Mouse (Mus musculus): Measurements from ENCODE around the gene Hoxb4.

The Hoxb4 gene

DNA sequence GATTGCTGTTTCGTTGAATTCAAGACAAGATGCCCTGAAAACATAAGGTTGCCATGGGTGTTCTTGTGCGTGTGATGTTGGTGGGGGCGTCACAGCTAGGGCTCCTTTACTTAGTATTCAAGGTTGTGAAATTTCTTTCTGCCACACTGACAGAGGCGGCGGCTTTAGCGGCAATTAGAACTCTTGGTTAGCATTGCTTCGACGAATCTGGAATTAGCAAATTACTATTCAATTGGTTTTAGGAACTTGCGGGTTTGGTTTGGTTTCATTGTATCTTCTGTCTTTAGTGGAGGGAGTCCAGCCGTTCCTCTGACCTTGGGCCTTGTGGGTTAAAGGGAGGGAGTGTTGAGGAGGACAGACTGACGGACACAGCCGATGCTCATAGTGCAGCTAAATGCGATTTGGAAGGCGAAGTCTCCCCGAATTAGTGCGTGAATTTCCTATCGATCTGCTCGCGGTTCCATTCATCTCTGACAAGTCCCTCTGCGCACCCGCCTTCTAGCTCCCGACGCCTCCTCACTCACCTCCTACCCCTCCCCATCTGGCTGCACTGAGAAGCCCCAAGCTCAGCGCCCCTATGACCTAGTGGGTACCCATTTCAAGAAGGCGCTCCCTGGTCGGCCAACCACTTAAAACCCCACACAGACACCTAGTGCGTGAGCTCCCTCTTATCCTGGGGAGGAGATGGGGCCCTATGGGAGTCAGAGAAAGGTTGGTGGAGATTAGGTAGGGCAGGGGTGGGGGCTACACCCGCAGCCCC is at the start of gene Hoxb4:
Gene Hoxb4, plus strand, starts transcription at position 660 of the 760 bp plus-strand sequence.
- DNase-seq (ENCODE audit: low read depth, low spot score): no peak

GRCm38 (mm10) chr11:96269869-96270268 is 48.2 kb upstream of the Hoxb4 start:
- no peak for DNase-seq (ENCODE audit: low read depth, low spot score)

GRCm38 (mm10) chr11:96270996-96271540 is 47.0 kb upstream of the Hoxb4 start, which contains the start of gene Hoxb9:
Gene Hoxb9 (plus strand): TSS chr11:96271457.
- no peak for DNase-seq (ENCODE audit: low read depth, low spot score)

DNA sequence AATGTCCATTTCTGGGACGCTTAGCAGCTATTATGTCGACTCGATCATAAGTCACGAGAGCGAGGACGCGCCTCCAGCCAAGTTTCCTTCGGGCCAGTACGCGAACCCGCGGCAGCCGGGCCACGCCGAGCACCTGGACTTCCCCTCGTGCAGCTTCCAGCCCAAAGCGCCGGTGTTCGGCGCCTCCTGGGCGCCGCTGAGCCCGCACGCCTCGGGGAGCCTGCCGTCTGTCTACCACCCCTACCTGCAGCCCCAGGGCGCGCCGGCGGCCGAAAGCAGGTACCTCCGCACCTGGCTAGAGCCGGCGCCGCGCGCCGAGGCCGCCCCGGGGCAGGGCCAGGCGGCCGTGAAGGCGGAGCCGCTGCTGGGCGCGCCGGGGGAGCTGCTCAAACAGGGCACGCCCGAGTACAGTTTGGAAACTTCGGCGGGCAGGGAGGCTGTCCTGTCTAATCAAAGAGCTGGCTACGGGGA is 46.5 kb upstream of the Hoxb4 start:
- DNase-seq (ENCODE audit: low read depth, low spot score): no peak

- DNase-seq (ENCODE audit: low read depth, low spot score): no peak
Measured at GRCm38 (mm10) chr11:96272024-96272921, 45.8 kb upstream of the Hoxb4 start.

GRCm38 (mm10) chr11:96274428-96274827 is 43.6 kb upstream of the Hoxb4 start:
- DNase-seq (ENCODE audit: low read depth, low spot score): no peak

- DNase-seq (ENCODE audit: low read depth, low spot score): no peak
Measured at GRCm38 (mm10) chr11:96275896-96276295, 42.2 kb upstream of the Hoxb4 start.

- no peak for DNase-seq (ENCODE audit: low read depth, low spot score)
Measured at GRCm38 (mm10) chr11:96277151-96278044, 40.7 kb upstream of the Hoxb4 start.

DNA sequence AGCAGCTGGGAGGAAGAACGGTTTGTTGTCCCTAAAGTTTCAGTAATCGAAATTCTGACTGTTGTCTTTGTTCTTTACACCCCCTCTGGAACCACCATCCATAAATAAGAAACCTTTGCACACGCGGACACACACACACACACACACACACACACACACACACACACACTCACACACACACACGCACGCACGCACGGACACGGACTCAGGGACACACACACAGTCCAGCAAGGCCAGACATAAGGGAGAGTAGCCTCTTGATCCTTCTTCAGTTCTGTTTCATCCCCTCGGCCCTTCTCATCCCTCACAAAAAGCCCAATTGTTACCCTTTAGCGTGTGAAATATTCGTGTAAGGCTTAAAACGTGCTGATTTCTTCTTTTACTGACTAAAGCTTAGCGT is 39.7 kb upstream of the Hoxb4 start:
- no peak for DNase-seq (ENCODE audit: low read depth, low spot score)

GRCm38 (mm10) chr11:96278773-96279172 is 39.3 kb upstream of the Hoxb4 start:
- DNase-seq (ENCODE audit: low read depth, low spot score): peak; percentile 89

DNA sequence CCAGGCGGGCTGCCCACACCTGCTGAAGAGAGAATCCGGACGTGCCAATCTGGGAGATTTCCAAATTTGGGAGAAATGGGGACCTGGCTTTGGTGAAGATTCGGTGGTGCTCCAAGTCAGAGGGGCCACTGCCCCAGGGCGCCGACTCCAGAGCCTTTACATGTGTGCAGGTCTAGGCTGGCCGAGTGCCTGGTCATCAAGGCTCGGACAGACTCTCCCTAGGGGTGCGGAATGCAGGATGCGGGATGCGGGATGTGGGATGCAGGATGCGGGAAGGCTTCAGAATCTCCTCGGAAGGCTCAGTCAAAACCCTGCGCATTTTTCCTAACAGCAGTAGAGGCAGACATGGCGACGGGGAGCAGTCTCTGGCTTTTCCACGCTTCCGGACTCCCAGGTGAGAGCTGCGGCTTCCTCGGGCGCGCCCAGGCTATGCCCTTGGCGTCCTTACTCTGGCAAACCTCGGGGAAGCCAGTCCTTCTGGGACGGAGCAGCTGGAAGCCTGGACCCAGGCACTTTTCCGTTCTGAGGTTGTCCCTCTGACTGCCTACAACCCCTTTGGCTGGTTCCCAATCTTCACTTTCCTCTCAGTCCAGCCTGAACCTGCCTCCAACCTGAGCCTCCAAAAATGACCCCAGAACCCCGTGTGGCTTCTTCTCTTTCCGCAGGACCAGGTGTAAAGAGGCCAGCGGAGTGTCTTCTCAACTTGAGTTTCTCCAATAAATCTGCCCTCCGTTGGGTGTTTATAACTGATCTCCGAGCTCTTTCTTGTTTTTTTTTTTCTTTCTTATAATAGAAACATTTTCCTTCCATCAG is 38.4 kb upstream of the Hoxb4 start:
- DNase-seq (ENCODE audit: low read depth, low spot score): no peak

DNA sequence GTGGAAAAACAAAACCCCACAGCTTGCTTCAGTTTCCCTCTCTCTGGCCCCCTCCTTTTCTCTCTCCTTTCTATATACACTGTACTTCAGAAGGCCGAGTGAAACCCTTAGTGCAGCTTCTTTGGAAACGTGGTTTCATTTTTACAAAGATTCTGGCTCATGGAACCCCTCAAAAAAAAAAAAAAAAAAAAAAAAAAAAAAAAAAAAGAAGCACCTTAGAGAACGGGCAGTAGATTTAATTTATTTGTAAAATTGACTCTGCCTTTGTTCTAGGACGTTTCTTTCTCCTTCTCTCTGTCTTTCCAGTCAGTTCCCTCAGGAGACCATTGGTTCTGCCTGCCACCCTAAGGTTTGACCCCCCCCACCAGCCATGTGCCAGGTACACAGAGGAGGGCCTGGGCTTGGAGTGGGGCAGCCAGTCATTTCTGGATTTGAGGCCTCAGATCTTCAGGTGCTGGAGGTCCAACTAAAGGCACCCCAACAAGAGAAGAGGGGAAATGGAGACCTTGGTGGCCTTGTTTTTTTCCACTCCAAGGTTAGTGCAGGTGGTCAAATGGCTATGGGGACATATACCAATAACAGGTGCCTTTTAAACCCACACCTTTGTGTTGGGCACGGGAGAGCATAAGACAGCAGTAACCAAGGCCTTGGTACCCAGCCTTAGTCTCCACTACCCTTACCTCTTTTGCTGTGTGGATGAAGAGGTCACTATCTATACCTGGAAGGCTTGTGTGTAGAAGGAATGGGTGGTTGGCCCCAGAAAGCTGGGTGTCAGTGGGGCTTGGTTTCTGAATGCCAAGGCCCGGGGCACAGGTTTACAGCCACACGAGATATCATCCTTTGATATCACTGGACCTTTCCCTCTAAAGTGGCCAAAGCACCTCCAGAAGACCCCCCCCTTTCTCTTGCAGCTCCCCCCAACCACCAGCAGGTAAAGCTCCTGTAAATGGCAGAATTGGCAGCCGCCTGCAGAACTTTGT is 37.4 kb upstream of the Hoxb4 start:
- no peak for DNase-seq (ENCODE audit: low read depth, low spot score)

DNA sequence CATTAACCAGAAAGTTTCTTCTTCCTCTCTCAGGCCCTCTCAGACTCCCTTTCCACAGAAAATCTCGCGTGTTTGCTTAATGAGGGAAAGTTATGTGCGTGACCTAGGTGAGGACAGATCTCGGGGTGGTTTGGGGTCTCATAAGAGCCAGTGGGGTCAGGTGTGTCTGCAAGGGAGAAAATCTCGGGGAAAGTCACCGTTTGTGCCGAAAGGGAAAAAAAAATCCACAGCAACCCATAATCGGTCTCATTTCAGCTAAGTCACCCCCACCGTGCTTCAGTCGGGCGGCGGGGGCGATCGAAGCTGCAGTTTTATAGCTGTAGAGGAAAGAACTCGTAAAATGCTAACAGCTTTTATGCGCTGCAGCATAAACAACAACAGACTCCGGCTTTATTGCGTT is 36.7 kb upstream of the Hoxb4 start:
- DNase-seq (ENCODE audit: low read depth, low spot score): no peak

GRCm38 (mm10) chr11:96281855-96282570 is 36.1 kb upstream of the Hoxb4 start, which contains the start of gene Hoxb8:
Gene Hoxb8 (plus strand): TSS chr11:96281905.
- no peak for DNase-seq (ENCODE audit: low read depth, low spot score)

GRCm38 (mm10) chr11:96282795-96283430 is 35.2 kb upstream of the Hoxb4 start:
- DNase-seq (ENCODE audit: low read depth, low spot score): no peak

GRCm38 (mm10) chr11:96284041-96284749 is 33.9 kb upstream of the Hoxb4 start:
- no peak for DNase-seq (ENCODE audit: low read depth, low spot score)
